Mouse (Mus musculus): Measurements from ENCODE around the gene Gm15097.
"Not testable (repeated sequence)": the region's sequence is repeated elsewhere in the genome, so short reads cannot be mapped to it uniquely, and the experiment has no call there.

The Gm15097 gene

GRCm38 (mm10) chrX:149784173-149784572 is at the start of gene Gm15097:
Gene Gm15097, plus strand, starts transcription at chrX:149784473.
- not testable (repeated sequence) for DNase-seq (ENCODE audit: low spot score in 2 of 2)

GRCm38 (mm10) chrX:149762853-149763252 is 21.4 kb upstream of the Gm15097 start:
- DNase-seq (ENCODE audit: low spot score in 2 of 2), result not testable (repeated sequence)

- not testable (repeated sequence) for DNase-seq (ENCODE audit: low spot score in 2 of 2)
Observed at GRCm38 (mm10) chrX:149811178-149811577, 26.9 kb downstream of the Gm15097 start.
